Mouse (Mus musculus): ENCODE data around the gene Celf1. TPM values are rescaled to one million over a fixed set of nuclear protein-coding genes. Genes with fewer than 3 reads are reported as not detected.
"Not testable (repeated sequence)": the region's sequence is repeated elsewhere in the genome, so short reads cannot be mapped to it uniquely, and the experiment has no call there.

The Celf1 gene
- 10 to 100 TPM; 52.7 to 54.9 TPM for polyA plus RNA-seq (2017; shearing (Covaris generic))

- ATAC-seq = peak; percentile 87
These were observed at the start of gene Celf1 for GRCm38 (mm10) chr2:90940233-90941229. Celf1 (plus strand) TSS chr2:90940382.

- no peak for ATAC-seq
These were observed 46.4 kb upstream of the Celf1 start for GRCm38 (mm10) chr2:90893673-90894298.

GRCm38 (mm10) chr2:90894299-90894677, 45.9 kb upstream of the Celf1 start:
- not testable (repeated sequence) for ATAC-seq

DNA sequence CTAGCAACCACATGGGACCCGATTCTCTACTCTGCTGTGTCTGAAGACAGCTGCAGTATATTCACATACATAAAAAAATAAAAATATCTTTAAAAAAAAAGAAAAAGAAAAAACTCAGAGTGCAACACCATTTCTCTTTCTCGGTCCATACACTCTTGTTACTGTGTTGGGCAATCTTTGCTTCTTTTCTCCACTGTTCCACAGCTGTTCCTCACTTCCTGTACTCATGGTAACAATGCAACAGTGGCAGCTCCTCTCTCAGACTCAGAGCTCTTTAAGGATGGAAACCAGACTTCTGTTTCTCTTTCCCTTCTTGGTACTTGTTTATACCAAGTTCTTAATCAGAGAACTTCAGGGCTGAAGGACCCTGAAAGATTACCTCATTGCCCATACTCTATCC, 36.8 kb upstream of the Celf1 start:
- ATAC-seq = no peak

DNA sequence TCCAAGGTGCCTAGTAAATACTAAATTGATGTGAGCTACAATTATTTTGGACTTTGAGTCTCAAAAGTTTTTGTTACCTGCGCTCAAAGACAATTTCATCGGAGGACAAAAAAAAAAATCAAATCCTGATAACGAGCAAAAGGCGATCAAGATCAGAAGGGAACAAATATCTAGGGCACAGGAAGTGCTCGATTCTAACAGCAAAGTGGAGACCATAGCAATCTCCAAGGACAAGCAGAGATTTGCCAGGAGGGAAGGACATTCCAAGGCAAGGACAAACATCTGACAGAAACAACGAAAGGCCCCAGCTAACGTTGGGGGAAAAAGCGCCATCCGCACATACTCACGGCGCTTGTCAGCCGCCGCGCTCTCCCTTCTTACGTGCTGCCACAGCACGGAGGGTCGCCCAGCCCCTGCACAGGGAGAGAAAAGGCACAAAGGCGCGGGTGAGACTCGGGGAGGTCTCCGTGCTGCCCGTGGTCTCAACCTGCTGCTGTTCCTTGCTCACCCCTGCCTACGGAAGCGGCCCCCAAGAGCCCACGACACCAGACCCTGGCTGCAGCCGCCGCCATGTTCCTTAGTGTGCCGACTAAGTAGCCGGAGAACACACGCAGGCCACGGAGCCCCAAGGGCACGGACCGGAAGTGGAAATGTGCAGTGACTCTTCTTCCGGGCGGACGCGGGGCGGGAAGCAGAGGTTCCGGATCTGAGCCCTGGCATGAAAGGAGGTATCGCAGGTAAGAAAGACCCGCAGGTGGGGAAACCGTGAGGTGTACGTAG, 35.9 kb upstream of the Celf1 start, which contains the start of the genes Kbtbd4 and Ndufs3:
Gene Kbtbd4, plus strand, starts transcription at position 665 of the 780 bp plus-strand sequence.
Gene Ndufs3, minus strand, starts transcription at position 752 of the 780 bp plus-strand sequence.
- ATAC-seq = peak; percentile 98

GRCm38 (mm10) chr2:90904856-90905224, 35.3 kb upstream of the Celf1 start:
- no peak for ATAC-seq

- no peak for ATAC-seq
These were observed 33.5 kb upstream of the Celf1 start for GRCm38 (mm10) chr2:90906721-90907120.

DNA sequence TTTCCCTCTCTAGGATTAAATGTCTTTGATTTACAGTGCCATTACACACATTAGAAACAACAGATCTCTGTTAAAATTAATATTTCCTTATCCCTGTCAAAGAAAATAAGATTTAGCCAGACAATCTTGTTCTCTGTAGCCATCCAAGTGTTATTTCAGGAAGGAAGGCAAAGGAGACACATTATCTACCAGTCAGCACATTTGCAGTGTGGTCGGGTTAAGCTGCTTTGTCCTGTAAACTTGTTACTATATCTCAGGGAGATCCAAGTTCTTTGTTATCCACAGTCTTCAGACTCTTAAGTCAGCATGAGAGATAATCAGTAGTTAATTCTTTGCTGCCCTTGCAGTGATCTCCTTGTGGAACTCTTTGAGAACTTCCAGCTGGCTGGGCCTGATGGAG, 29.3 kb upstream of the Celf1 start:
- no peak for ATAC-seq

GRCm38 (mm10) chr2:90911668-90912067, 28.5 kb upstream of the Celf1 start:
- ATAC-seq = no peak

- ATAC-seq = no peak
These were observed 26.5 kb upstream of the Celf1 start for GRCm38 (mm10) chr2:90913671-90914070.

GRCm38 (mm10) chr2:90915516-90915915, 24.7 kb upstream of the Celf1 start:
- ATAC-seq = no peak

DNA sequence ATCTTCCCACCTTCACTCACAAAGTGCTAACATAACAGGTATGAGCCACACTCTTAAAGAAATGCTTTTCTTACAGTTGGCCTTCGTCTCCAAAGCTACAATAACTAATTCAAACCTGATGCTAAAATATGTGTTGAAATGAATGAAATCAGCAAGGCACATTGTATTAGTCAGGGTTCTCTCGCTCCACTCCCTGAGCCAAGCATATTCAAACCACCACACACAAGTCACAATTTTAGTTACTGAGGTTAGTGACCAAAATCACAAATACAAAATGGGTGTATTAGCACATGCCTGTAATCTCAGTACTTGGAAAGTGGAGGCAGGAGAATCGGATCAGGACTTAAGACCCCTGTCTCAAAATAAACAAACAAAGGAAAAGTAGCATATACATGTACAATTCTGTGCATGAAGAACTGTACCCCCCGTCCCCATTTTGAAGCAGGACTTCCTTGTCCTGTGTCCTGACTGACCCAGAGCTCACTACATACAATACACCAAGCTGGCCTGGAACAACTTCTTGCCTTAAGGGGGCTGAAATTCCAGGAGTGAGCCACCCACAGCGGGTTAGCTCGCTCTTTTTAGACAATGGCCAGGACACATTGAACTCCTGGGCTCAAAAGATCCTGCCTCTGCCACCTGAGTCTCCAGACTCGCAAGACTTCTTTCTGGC, 23.5 kb upstream of the Celf1 start:
- ATAC-seq = peak; percentile 13

GRCm38 (mm10) chr2:90917233-90917998, 22.8 kb upstream of the Celf1 start:
- ATAC-seq = peak; percentile 67

- ATAC-seq = peak; percentile 59
These were observed 22.0 kb upstream of the Celf1 start for GRCm38 (mm10) chr2:90917999-90918698.

- no peak for ATAC-seq
These were observed 19.0 kb upstream of the Celf1 start for GRCm38 (mm10) chr2:90921178-90921577.

DNA sequence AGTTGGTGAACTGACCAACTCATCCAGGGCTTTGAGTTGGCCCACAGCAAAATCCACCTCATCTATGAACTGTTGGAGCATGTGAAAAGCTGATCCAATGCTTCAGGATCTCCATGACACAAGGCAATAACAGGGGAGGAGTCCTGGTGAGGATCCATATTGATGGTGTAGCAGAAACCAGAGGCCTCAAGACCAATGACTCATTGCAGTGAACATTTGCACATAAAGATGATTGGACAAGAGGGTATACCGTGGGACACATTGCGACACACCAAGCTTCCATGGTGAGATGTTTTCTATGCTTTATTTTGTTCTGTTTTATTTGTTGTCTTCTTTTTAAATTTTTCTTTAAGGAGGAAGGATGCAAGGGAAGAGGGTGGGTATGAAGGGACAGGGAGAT, 17.5 kb upstream of the Celf1 start:
- ATAC-seq = no peak

DNA sequence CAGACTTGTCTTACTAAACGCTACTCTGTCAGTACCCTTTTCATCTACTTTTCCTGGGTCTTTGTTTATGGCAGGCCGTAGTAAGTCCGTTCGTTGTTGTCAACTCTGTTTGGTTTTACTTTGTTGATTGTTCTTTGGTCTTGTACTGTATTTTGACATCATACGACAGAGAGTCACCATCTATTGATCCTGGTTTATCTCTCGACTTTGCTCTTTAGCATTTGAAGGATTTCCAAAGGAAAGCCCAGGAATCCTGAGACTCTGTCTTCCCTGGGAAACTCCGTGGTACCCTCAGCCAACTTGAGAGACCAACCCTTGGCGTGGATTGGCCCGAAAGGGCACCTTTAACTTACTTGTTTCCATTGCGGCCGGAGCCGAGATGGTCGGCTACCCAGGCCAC, 11.6 kb upstream of the Celf1 start:
- ATAC-seq = no peak

DNA sequence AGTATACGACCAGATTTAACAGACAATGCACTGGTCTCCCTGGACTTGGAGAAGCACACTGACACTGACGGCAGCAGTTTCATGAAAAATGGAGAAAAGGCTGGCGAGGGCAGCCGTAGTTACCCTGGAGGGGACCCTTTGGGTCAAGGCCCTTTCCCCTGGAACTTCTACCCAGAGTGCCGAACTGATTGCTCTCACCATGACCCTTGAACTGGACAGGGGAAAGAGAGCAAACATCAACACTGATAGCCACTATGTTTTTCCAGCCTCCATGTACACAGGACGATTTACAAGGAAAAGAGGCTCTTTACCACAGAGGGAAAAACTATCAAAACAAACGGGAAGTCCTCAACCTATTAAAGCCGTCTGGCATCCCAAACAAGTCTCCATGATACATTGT, 8.4 kb upstream of the Celf1 start:
- ATAC-seq = no peak

- no peak for ATAC-seq
These were observed 7.9 kb upstream of the Celf1 start for GRCm38 (mm10) chr2:90932273-90932672.

GRCm38 (mm10) chr2:90938362-90938761, 1.8 kb upstream of the Celf1 start:
- ATAC-seq = no peak

- ATAC-seq = no peak
These were observed 432 bp upstream of the Celf1 start for GRCm38 (mm10) chr2:90939750-90940149.

Data from CD4-positive, CD25-positive, alpha-beta regulatory T cell, adult 4 months (primary cell).